Mouse (Mus musculus) thymus, adult 2 months (tissue): ENCODE data around the gene Wdsub1.

Source experiments
- CTCF ChIP-seq: fragments of 200-500 bp; IDR thresholded peaks from 2 replicates; pipeline ENCODE4 v1.5.1; 2012; ENCODE audit warnings: mild to moderate bottlenecking, control low read depth, low read length, moderate library complexity, borderline replicate concordance; ENCODE audit not compliant: control insufficient read depth, poor library complexity, insufficient read depth; ENCODE audit errors: extremely low read depth
- POLR2A ChIP-seq: fragments of 200-500 bp; IDR thresholded peaks from 2 replicates; pipeline ENCODE4 v1.6.1; 2012; ENCODE audit warnings: mild to moderate bottlenecking, low read length, control low read depth, moderate library complexity; ENCODE audit not compliant: control insufficient read depth, poor library complexity, insufficient read depth; ENCODE audit errors: extremely low read depth

DNA sequence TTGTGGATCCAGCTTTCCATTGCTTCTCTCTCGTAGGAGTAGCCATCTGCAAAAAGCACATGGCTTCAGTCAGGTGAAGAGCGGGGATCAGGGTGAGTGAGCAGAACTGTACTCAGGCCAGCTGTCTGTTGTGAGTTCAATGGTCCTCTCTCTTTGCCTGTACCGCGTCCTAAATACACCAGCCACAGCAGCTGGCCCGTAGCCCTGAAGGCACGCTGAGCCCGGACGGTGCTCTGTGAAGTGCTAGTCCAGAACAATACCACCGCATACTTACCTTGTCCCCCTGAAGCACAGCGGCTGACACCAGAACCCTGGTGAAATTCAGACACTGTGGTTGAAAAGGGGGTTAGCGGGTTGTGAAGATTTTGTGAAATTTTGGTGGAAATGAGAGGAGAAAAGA, 29.5 kb downstream of the Wdsub1 start:
- TF ChIP-seq CTCF (no peak), POLR2A (no peak)
